Mouse (Mus musculus): ENCODE data around the gene Sorl1. TPM values are rescaled to one million over a fixed set of nuclear protein-coding genes. Genes with fewer than 3 reads are reported as not detected.

Sorl1 gene
- polyA plus RNA-seq, 1 experiment from 2014 or later = 21.4 TPM

- Histone ChIP-seq H3K9me3 (ENCODE audit: control insufficient read depth, low read length) (no peaks in the 10 kb centered on the region), H3K4me1 (replicated peaks; ENCODE audit: control insufficient read depth, insufficient read depth, low read length) (peaks cover 53% of the 10 kb centered on the region), H3K27me3 (ENCODE audit: control insufficient read depth, insufficient read depth, low read length) (no peaks in the 10 kb centered on the region), H3K36me3 (replicated peaks; ENCODE audit: control insufficient read depth, insufficient read depth) (no peaks in the 10 kb centered on the region), H3K27ac (peak overlapping the region; percentile 91), H3K9ac (no peak overlapping the region), H3K4me2 (replicated peaks) (no peak overlapping the region), H3K4me3 (replicated peaks; ENCODE audit: low read length) (no peak overlapping the region)
- no peak for DNase-seq (ENCODE audit: low spot score)
- ATAC-seq (ENCODE audit: low FRiP score) = no peak
- WGBS = 41% methylated on average over 8 of the region's 8 CpGs
Observed at GRCm38 (mm10) chr9:41938449-41938848, 185.6 kb downstream of the Sorl1 start.

- H3K9ac ChIP-seq = peak overlapping the region; percentile 39
- no peaks in the 10 kb centered on the region for H3K27me3 ChIP-seq (ENCODE audit: control insufficient read depth, insufficient read depth, low read length)
- H3K36me3 ChIP-seq (replicated peaks; ENCODE audit: control insufficient read depth, insufficient read depth) = no peaks in the 10 kb centered on the region
- ATAC-seq (ENCODE audit: low FRiP score) (no peak), DNase-seq (ENCODE audit: low spot score) (peak; percentile 67)
- no peak overlapping the region for H3K4me3 ChIP-seq (replicated peaks; ENCODE audit: low read length)
- peak overlapping the region; percentile 91 for H3K27ac ChIP-seq
- H3K4me2 ChIP-seq (replicated peaks) = no peak overlapping the region
- 28% methylated on average over 3 of the region's 3 CpGs for WGBS
- no peaks in the 10 kb centered on the region for H3K9me3 ChIP-seq (ENCODE audit: control insufficient read depth, low read length)
- H3K4me1 ChIP-seq (replicated peaks; ENCODE audit: control insufficient read depth, insufficient read depth, low read length) = peaks cover 49% of the 10 kb centered on the region
Observed at GRCm38 (mm10) chr9:41937967-41938348, 186.1 kb downstream of the Sorl1 start.

- no peak for ATAC-seq (ENCODE audit: low FRiP score)
- Histone ChIP-seq H3K27me3 (ENCODE audit: control insufficient read depth, insufficient read depth, low read length) (no peaks in the 10 kb centered on the region), H3K4me1 (replicated peaks; ENCODE audit: control insufficient read depth, insufficient read depth, low read length) (peaks cover 48% of the 10 kb centered on the region), H3K9me3 (ENCODE audit: control insufficient read depth, low read length) (no peaks in the 10 kb centered on the region), H3K9ac (peak overlapping the region; percentile 39), H3K27ac (peak overlapping the region; percentile 91), H3K4me2 (replicated peaks) (no peak overlapping the region), H3K4me3 (replicated peaks; ENCODE audit: low read length) (no peak overlapping the region), H3K36me3 (replicated peaks; ENCODE audit: control insufficient read depth, insufficient read depth) (no peaks in the 10 kb centered on the region)
- DNase-seq (ENCODE audit: low spot score) = no peak
- 48% methylated on average over 8 of the region's 8 CpGs for WGBS
Observed at GRCm38 (mm10) chr9:41937341-41937966, 186.6 kb downstream of the Sorl1 start.

- peak overlapping the region; percentile 98; the same call in 1 of the 2 replicates for H3K27ac ChIP-seq
- peak; percentile 79 for DNase-seq (ENCODE audit: low spot score)
- no peak for ATAC-seq (ENCODE audit: low FRiP score)
Observed at GRCm38 (mm10) chr9:41936598-41936997, 187.5 kb downstream of the Sorl1 start.

GRCm38 (mm10) chr9:41935979-41936378 is 188.1 kb downstream of the Sorl1 start:
- Histone ChIP-seq H3K4me3 (replicated peaks; ENCODE audit: low read length) (peak overlapping the region; percentile 32), H3K4me1 (replicated peaks; ENCODE audit: control insufficient read depth, insufficient read depth, low read length) (peaks cover 48% of the 10 kb centered on the region), H3K9ac (peak overlapping the region; percentile 83), H3K4me2 (replicated peaks) (peak overlapping the region; percentile 92), H3K36me3 (replicated peaks; ENCODE audit: control insufficient read depth, insufficient read depth) (no peaks in the 10 kb centered on the region), H3K9me3 (ENCODE audit: control insufficient read depth, low read length) (no peaks in the 10 kb centered on the region), H3K27me3 (ENCODE audit: control insufficient read depth, insufficient read depth, low read length) (no peaks in the 10 kb centered on the region), H3K27ac (peak overlapping the region; percentile 98)
- ATAC-seq (ENCODE audit: low FRiP score) (peak; percentile 60), DNase-seq (ENCODE audit: low spot score) (no peak)
- WGBS = under 1% methylated on average over 10 of the region's 10 CpGs

More at GRCm38 (mm10) chr9:41936598-41936997, 187.5 kb downstream of the Sorl1 start:
- 5% methylated on average over 1 of the region's 1 CpGs for WGBS
- no peak overlapping the region for H3K4me3 ChIP-seq (replicated peaks; ENCODE audit: low read length)
- no peaks in the 10 kb centered on the region for H3K27me3 ChIP-seq (ENCODE audit: control insufficient read depth, insufficient read depth, low read length)
- no peaks in the 10 kb centered on the region for H3K36me3 ChIP-seq (replicated peaks; ENCODE audit: control insufficient read depth, insufficient read depth)
- H3K4me2 ChIP-seq (replicated peaks) = no peak overlapping the region
- no peak overlapping the region for H3K9ac ChIP-seq
- H3K4me1 ChIP-seq (replicated peaks; ENCODE audit: control insufficient read depth, insufficient read depth, low read length) = peaks cover 48% of the 10 kb centered on the region
- no peaks in the 10 kb centered on the region for H3K9me3 ChIP-seq (ENCODE audit: control insufficient read depth, low read length)

GRCm38 (mm10) chr9:41935373-41935971 is 188.6 kb downstream of the Sorl1 start:
- peak; percentile 71 for DNase-seq (ENCODE audit: low spot score)
- Histone ChIP-seq H3K36me3 (replicated peaks; ENCODE audit: control insufficient read depth, insufficient read depth) (no peaks in the 10 kb centered on the region), H3K9ac (peak overlapping the region; percentile 83), H3K4me2 (replicated peaks) (peak overlapping the region; percentile 92), H3K4me1 (replicated peaks; ENCODE audit: control insufficient read depth, insufficient read depth, low read length) (peaks cover 48% of the 10 kb centered on the region), H3K4me3 (replicated peaks; ENCODE audit: low read length) (peak overlapping the region; percentile 32), H3K27me3 (ENCODE audit: control insufficient read depth, insufficient read depth, low read length) (no peaks in the 10 kb centered on the region), H3K27ac (peak overlapping the region; percentile 98), H3K9me3 (ENCODE audit: control insufficient read depth, low read length) (no peaks in the 10 kb centered on the region)
- under 1% methylated on average over 20 of the region's 21 CpGs for WGBS
- peak; percentile 91 for ATAC-seq (ENCODE audit: low FRiP score)

- H3K9me3 ChIP-seq (ENCODE audit: control insufficient read depth, low read length) = no peaks in the 10 kb centered on the region
- H3K4me2 ChIP-seq (replicated peaks) = peak overlapping the region; percentile 92
- DNase-seq (ENCODE audit: low spot score) (no peak), ATAC-seq (ENCODE audit: low FRiP score) (no peak)
- peak overlapping the region; percentile 98 for H3K27ac ChIP-seq
- H3K4me3 ChIP-seq (replicated peaks; ENCODE audit: low read length) = peak overlapping the region; percentile 32
- H3K36me3 ChIP-seq (replicated peaks; ENCODE audit: control insufficient read depth, insufficient read depth) = no peaks in the 10 kb centered on the region
- peak overlapping the region; percentile 83 for H3K9ac ChIP-seq
- 19% methylated on average over 10 of the region's 10 CpGs for WGBS
- H3K27me3 ChIP-seq (ENCODE audit: control insufficient read depth, insufficient read depth, low read length) = no peaks in the 10 kb centered on the region
- H3K4me1 ChIP-seq (replicated peaks; ENCODE audit: control insufficient read depth, insufficient read depth, low read length) = peaks cover 48% of the 10 kb centered on the region
Observed at GRCm38 (mm10) chr9:41934848-41935372, 189.2 kb downstream of the Sorl1 start.

- H3K27me3 ChIP-seq (ENCODE audit: control insufficient read depth, insufficient read depth, low read length) = no peaks in the 10 kb centered on the region
- no peak overlapping the region for H3K9ac ChIP-seq
- DNase-seq (ENCODE audit: low spot score) (no peak), ATAC-seq (ENCODE audit: low FRiP score) (no peak)
- H3K4me1 ChIP-seq (replicated peaks; ENCODE audit: control insufficient read depth, insufficient read depth, low read length) = peaks cover 8% of the 10 kb centered on the region
- no peak overlapping the region for H3K4me2 ChIP-seq (replicated peaks)
- H3K9me3 ChIP-seq (ENCODE audit: control insufficient read depth, low read length) = no peaks in the 10 kb centered on the region
- no peaks in the 10 kb centered on the region for H3K36me3 ChIP-seq (replicated peaks; ENCODE audit: control insufficient read depth, insufficient read depth)
- H3K4me3 ChIP-seq (replicated peaks; ENCODE audit: low read length) = no peak overlapping the region
- no peak overlapping the region for H3K27ac ChIP-seq
- 58% methylated on average over 5 of the region's 5 CpGs for WGBS
Observed at GRCm38 (mm10) chr9:41929986-41930385, 194.1 kb downstream of the Sorl1 start.

GRCm38 (mm10) chr9:41925721-41926120 is 198.4 kb downstream of the Sorl1 start:
- H3K4me3 ChIP-seq (replicated peaks; ENCODE audit: low read length) = no peak overlapping the region
- no peaks in the 10 kb centered on the region for H3K4me1 ChIP-seq (replicated peaks; ENCODE audit: control insufficient read depth, insufficient read depth, low read length)
- no peak overlapping the region for H3K4me2 ChIP-seq (replicated peaks)
- H3K27me3 ChIP-seq (ENCODE audit: control insufficient read depth, insufficient read depth, low read length) = no peaks in the 10 kb centered on the region
- no peak for ATAC-seq (ENCODE audit: low FRiP score)
- no peaks in the 10 kb centered on the region for H3K9me3 ChIP-seq (ENCODE audit: control insufficient read depth, low read length)
- H3K9ac ChIP-seq = no peak overlapping the region
- WGBS = 63% methylated on average over 4 of the region's 4 CpGs
- H3K27ac ChIP-seq = no peak overlapping the region
- no peak for DNase-seq (ENCODE audit: low spot score)
- no peaks in the 10 kb centered on the region for H3K36me3 ChIP-seq (replicated peaks; ENCODE audit: control insufficient read depth, insufficient read depth)

Data from hindbrain, embryonic 14.5 days (tissue).